Mouse (Mus musculus) heart, embryonic 15.5 days (tissue): ENCODE results near the gene Mrpl24. TPM values are rescaled to one million over a fixed set of nuclear protein-coding genes. Genes with fewer than 3 reads are reported as not detected.
A peak's percentile ranks its signal among the peaks of the same experiment; 100 is the strongest.

Source experiments
- ATAC-seq: fragments of 200-750 bp; cut with Nextera tagmentation; replicated peaks from 2 replicates; pipeline ENCODE4 v1.8.0; 2017; ENCODE audit warnings: low read depth, moderate TSS enrichment; ENCODE audit not compliant: insufficient number of reproducible peaks, insufficient read depth, low FRiP score
- H3K27ac ChIP-seq: fragments of 300-500 bp; sonication (generic); 2 replicates; pipeline ENCODE4 v1.5.1; 2015; ENCODE audit warnings: mild to moderate bottlenecking, inconsistent platforms
- H3K27me3 ChIP-seq: fragments of 300-500 bp; sonication (generic); 2 replicates; pipeline ENCODE4 v1.6.1; 2015; ENCODE audit warnings: inconsistent platforms
- H3K36me3 ChIP-seq: fragments of 300-500 bp; sonication (generic); 2 replicates; pipeline ENCODE4 v1.6.1; 2015; ENCODE audit warnings: mild to moderate bottlenecking, inconsistent platforms
- H3K4me1 ChIP-seq: fragments of 300-500 bp; sonication (generic); replicated peaks from 2 replicates; pipeline ENCODE4 v1.6.1; 2015; ENCODE audit warnings: inconsistent platforms
- H3K4me2 ChIP-seq: fragments of 300-500 bp; sonication (generic); 2 replicates; pipeline ENCODE4 v1.6.1; 2015; ENCODE audit warnings: inconsistent platforms, mild to moderate bottlenecking, moderate library complexity
- H3K4me3 ChIP-seq: fragments of 300-500 bp; sonication (generic); 2 replicates; pipeline ENCODE4 v1.5.1; 2015; ENCODE audit warnings: mild to moderate bottlenecking, inconsistent platforms
- H3K9ac ChIP-seq: fragments of 300-500 bp; sonication (generic); 2 replicates; pipeline ENCODE4 v1.6.1; 2015; ENCODE audit warnings: mild to moderate bottlenecking, inconsistent platforms
- H3K9me3 ChIP-seq: fragments of 300-500 bp; sonication (generic); replicated peaks from 2 replicates; pipeline ENCODE4 v1.6.1; 2016; ENCODE audit warnings: inconsistent platforms
- WGBS: fragments of 180-500 bp; shearing (Covaris S2); methylation state at CpG from one replicate; pipeline ENCODE4 v1.1.7; 2015; ENCODE audit warnings: mixed read lengths; 5-methylcytosine and 5-hydroxymethylcytosine counted together
- polyA plus RNA-seq: library from polyadenylated mRNA; unstranded; fragments of >200 nt; fragmentation: Nextera tagmentation; extraction: Ambion mirVana; gene quantifications from 2 replicates; pipeline ENCODE4 v1.2.1, GENCODE M21; 2015

The Mrpl24 gene
- polyA plus RNA-seq, 1 experiment from 2014 or later, result 60.6 TPM

- no peak within 1 kb of the TSS for H3K27ac ChIP-seq
- H3K9ac ChIP-seq, result peak within 1 kb of the TSS; percentile 41
- peak within 1 kb of the TSS; percentile 64 for H3K4me2 ChIP-seq
- H3K4me1 ChIP-seq, result peaks cover 50% of the 10 kb centered on the region
- no peaks in the 10 kb centered on the region for H3K36me3 ChIP-seq
- no peak for ATAC-seq
- 5% methylated on average over 35 of the region's 35 CpGs for WGBS
- H3K9me3 ChIP-seq, result no peaks in the 10 kb centered on the region
- H3K4me3 ChIP-seq, result peak within 1 kb of the TSS; percentile 39
- peaks cover 80% of the 10 kb centered on the region for H3K27me3 ChIP-seq
These were observed 29.3 kb downstream of the Mrpl24 start, which contains the start of gene Crabp2 for GRCm38 (mm10) chr3:87948378-87949265. Crabp2 (plus strand) TSS chr3:87948666.

GRCm38 (mm10) chr3:87949266-87949954 is 30.1 kb downstream of the Mrpl24 start:
- WGBS, result 20% methylated on average over 16 of the region's 16 CpGs
- H3K27ac ChIP-seq, result no peak overlapping the region
- no peak overlapping the region; the same call in 1 of the 2 replicates for H3K4me2 ChIP-seq
- peaks cover 50% of the 10 kb centered on the region for H3K4me1 ChIP-seq
- H3K9ac ChIP-seq, result no peak overlapping the region
- no peaks in the 10 kb centered on the region for H3K36me3 ChIP-seq
- H3K9me3 ChIP-seq, result no peaks in the 10 kb centered on the region
- ATAC-seq, result no peak
- H3K27me3 ChIP-seq, result peaks cover 80% of the 10 kb centered on the region
- H3K4me3 ChIP-seq, result peak overlapping the region; percentile 39; the same call in 1 of the 2 replicates

GRCm38 (mm10) chr3:87949955-87950515 is 30.7 kb downstream of the Mrpl24 start:
- H3K27me3 ChIP-seq, result peaks cover 80% of the 10 kb centered on the region
- no peak overlapping the region for H3K27ac ChIP-seq
- H3K4me3 ChIP-seq, result 0 out of 2 replicates have a peak overlapping the region, but pooled peaks have one; percentile 7
- H3K36me3 ChIP-seq, result no peaks in the 10 kb centered on the region
- no peak overlapping the region for H3K9ac ChIP-seq
- peaks cover 45% of the 10 kb centered on the region for H3K4me1 ChIP-seq
- H3K9me3 ChIP-seq, result no peaks in the 10 kb centered on the region
- WGBS, result 25% methylated on average over 13 of the region's 13 CpGs
- no peak for ATAC-seq
- H3K4me2 ChIP-seq, result no peak overlapping the region; the same call in 1 of the 2 replicates

GRCm38 (mm10) chr3:87951946-87952345 is 32.6 kb downstream of the Mrpl24 start:
- H3K27ac ChIP-seq, result no peak overlapping the region
- no peak for ATAC-seq
- H3K36me3 ChIP-seq, result no peaks in the 10 kb centered on the region
- no peaks in the 10 kb centered on the region for H3K9me3 ChIP-seq
- peak overlapping the region; percentile 67 for H3K4me2 ChIP-seq
- H3K4me3 ChIP-seq, result peak overlapping the region; percentile 45
- 9% methylated on average over 12 of the region's 12 CpGs for WGBS
- peaks cover 61% of the 10 kb centered on the region for H3K27me3 ChIP-seq
- H3K9ac ChIP-seq, result peak overlapping the region; percentile 41
- peaks cover 40% of the 10 kb centered on the region for H3K4me1 ChIP-seq

GRCm38 (mm10) chr3:87952440-87952839 is 33.1 kb downstream of the Mrpl24 start:
- Histone ChIP-seq H3K4me3 (peak overlapping the region; percentile 45), H3K4me2 (peak overlapping the region; percentile 67), H3K27ac (no peak overlapping the region), H3K9me3 (no peaks in the 10 kb centered on the region), H3K4me1 (peaks cover 35% of the 10 kb centered on the region), H3K9ac (peak overlapping the region; percentile 41), H3K27me3 (peaks cover 56% of the 10 kb centered on the region), H3K36me3 (no peaks in the 10 kb centered on the region)
- peak; percentile 71 for ATAC-seq
- 3% methylated on average over 5 of the region's 5 CpGs for WGBS

- Histone ChIP-seq H3K4me1 (peaks cover 23% of the 10 kb centered on the region), H3K27me3 (peaks cover 8% of the 10 kb centered on the region; the same call in 1 of the 2 replicates), H3K4me3 (no peak overlapping the region), H3K4me2 (no peak overlapping the region), H3K27ac (no peak overlapping the region), H3K9me3 (no peaks in the 10 kb centered on the region), H3K36me3 (no peaks in the 10 kb centered on the region), H3K9ac (no peak overlapping the region)
- ATAC-seq, result no peak
- WGBS, result 26% methylated on average over 1 of the region's 1 CpGs
These were observed 38.8 kb downstream of the Mrpl24 start for GRCm38 (mm10) chr3:87958056-87958455.

GRCm38 (mm10) chr3:87958476-87958875 is 39.2 kb downstream of the Mrpl24 start:
- H3K9ac ChIP-seq, result no peak overlapping the region
- WGBS, result 26% methylated on average over 4 of the region's 4 CpGs
- H3K9me3 ChIP-seq, result no peaks in the 10 kb centered on the region

GRCm38 (mm10) chr3:87958967-87959366 is 39.7 kb downstream of the Mrpl24 start:
- WGBS, result 75% methylated on average over 1 of the region's 1 CpGs
- no peaks in the 10 kb centered on the region for H3K36me3 ChIP-seq
- peaks cover 23% of the 10 kb centered on the region for H3K4me1 ChIP-seq

More at GRCm38 (mm10) chr3:87958476-87958875, 39.2 kb downstream of the Mrpl24 start:
- H3K4me2 ChIP-seq, result no peak overlapping the region
- H3K27ac ChIP-seq, result no peak overlapping the region
- H3K4me3 ChIP-seq, result no peak overlapping the region
- H3K4me1 ChIP-seq, result peaks cover 23% of the 10 kb centered on the region
- no peak for ATAC-seq
- no peaks in the 10 kb centered on the region for H3K36me3 ChIP-seq
- peaks cover 5% of the 10 kb centered on the region; the same call in 1 of the 2 replicates for H3K27me3 ChIP-seq

GRCm38 (mm10) chr3:87959371-87959770 is 40.1 kb downstream of the Mrpl24 start:
- Histone ChIP-seq H3K4me2 (no peak overlapping the region), H3K27ac (no peak overlapping the region), H3K9me3 (no peaks in the 10 kb centered on the region), H3K4me3 (no peak overlapping the region), H3K9ac (no peak overlapping the region), H3K27me3 (peaks cover 5% of the 10 kb centered on the region; the same call in 1 of the 2 replicates), H3K4me1 (peaks cover 23% of the 10 kb centered on the region), H3K36me3 (no peaks in the 10 kb centered on the region)
- 66% methylated on average over 7 of the region's 7 CpGs for WGBS
- ATAC-seq, result no peak

More at GRCm38 (mm10) chr3:87958967-87959366, 39.7 kb downstream of the Mrpl24 start:
- no peak overlapping the region for H3K9ac ChIP-seq
- H3K4me3 ChIP-seq, result no peak overlapping the region
- no peaks in the 10 kb centered on the region for H3K9me3 ChIP-seq
- no peak for ATAC-seq
- no peak overlapping the region for H3K27ac ChIP-seq
- H3K4me2 ChIP-seq, result no peak overlapping the region
- peaks cover 5% of the 10 kb centered on the region; the same call in 1 of the 2 replicates for H3K27me3 ChIP-seq

GRCm38 (mm10) chr3:87960191-87960585 is 40.9 kb downstream of the Mrpl24 start:
- Histone ChIP-seq H3K27ac (peak overlapping the region; percentile 82), H3K27me3 (peaks cover 8% of the 10 kb centered on the region; the same call in 1 of the 2 replicates), H3K4me2 (peak overlapping the region; percentile 82), H3K36me3 (no peaks in the 10 kb centered on the region), H3K9me3 (no peaks in the 10 kb centered on the region), H3K9ac (peak overlapping the region; percentile 54), H3K4me1 (peaks cover 23% of the 10 kb centered on the region), H3K4me3 (peak overlapping the region; percentile 49)
- 12% methylated on average over 10 of the region's 10 CpGs for WGBS
- ATAC-seq, result no peak
